Mouse (Mus musculus): Measurements from ENCODE around the gene Cdk7. TPM values are rescaled to one million over a fixed set of nuclear protein-coding genes. Genes with fewer than 3 reads are reported as not detected.

The Cdk7 gene
- total RNA-seq, 2 experiments from 2014 or later, result 14.3 to 17.0 TPM

GRCm38 (mm10) chr13:100658091-100658490 is 72.6 kb downstream of the Cdk7 start:
- DNase-seq, result no peak
- intact Hi-C loops (cut with DNase I; ENCODE audit: low total_unique reads), result no loop called here

Other genes starting within 250 kb of the Cdk7 start
- 10 to 100 TPM; 21.9 to 26.2 TPM for gene Gtf2h2, start 238.4 kb downstream of the Cdk7 start, total RNA-seq (2021)
- gene Ocln, start 178.2 kb downstream of the Cdk7 start, total RNA-seq (2021), result under 1 TPM; 0.18 to 0.51 TPM
- under 1 TPM; 0.35 to 0.86 TPM for gene Marveld2, start 114.0 kb downstream of the Cdk7 start, total RNA-seq (2021)
- gene Ak6, start 80.0 kb downstream of the Cdk7 start, total RNA-seq (2021), result 10 to 100 TPM; 53.7 to 59.6 TPM
- gene Rad17, start 79.9 kb downstream of the Cdk7 start, total RNA-seq (2021), result 1 to 10 TPM; 8.3 to 9.0 TPM
- gene Taf9, start 79.4 kb downstream of the Cdk7 start, total RNA-seq (2021), result 1 to 10 TPM; 4.5 to 7.7 TPM
- under 1 TPM; 0.62 to 0.76 TPM for gene Ccdc125, start 61.2 kb downstream of the Cdk7 start, total RNA-seq (2021)
- gene Mrps36, start 13.7 kb upstream of the Cdk7 start, total RNA-seq (2021), result 100 to 1,000 TPM; 124 to 151 TPM
- under 1 TPM; 0.66 to 0.76 TPM for gene Cenph, start 45.0 kb upstream of the Cdk7 start, total RNA-seq (2021)
- 1 to 10 TPM; 4.2 to 4.3 TPM for gene Ccnb1, start 55.6 kb upstream of the Cdk7 start, total RNA-seq (2021)
- gene Slc30a5, start 102.5 kb upstream of the Cdk7 start, total RNA-seq (2021), result 10 to 100 TPM; 14.9 to 15.6 TPM

Measured in gastrocnemius, postnatal 14 days (tissue).